Mouse (Mus musculus) liver, embryonic 14.5 days (tissue): ENCODE results near the gene Kcnk15.

Experiments
- CTCF ChIP-seq: IDR thresholded peaks from 2 replicates; pipeline ENCODE4 v1.5.1; 2016; ENCODE audit warnings: antibody characterized with exemption, low read depth, control low read depth
- EP300 ChIP-seq: IDR thresholded peaks from 2 replicates; pipeline ENCODE4 v1.6.1; 2016; ENCODE audit warnings: antibody characterized with exemption, low read depth

DNA sequence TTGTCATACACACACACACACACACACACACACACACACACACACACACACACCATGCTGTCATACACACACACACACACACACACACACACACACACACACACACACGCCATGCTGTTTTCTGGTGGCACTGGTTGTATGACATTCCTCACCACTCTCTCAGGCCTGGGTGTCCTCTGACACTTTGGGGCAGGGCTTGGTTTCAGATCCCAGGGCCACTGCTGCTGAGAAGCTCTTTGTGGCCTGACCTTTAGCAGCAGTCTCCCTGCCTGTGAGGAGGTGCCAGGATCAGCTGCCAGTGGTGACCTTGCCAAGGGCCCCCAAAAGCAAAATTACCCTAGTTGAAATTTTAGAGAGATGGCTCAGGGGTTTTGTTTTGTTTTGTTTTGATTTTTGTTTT lies 27.6 kb upstream of the Kcnk15 start:
- TF ChIP-seq CTCF (no peak), EP300 (no peak)
